Mouse (Mus musculus) liver, postnatal 0 days (tissue): Measurements from ENCODE around the gene Zfp334. TPM values are rescaled to one million over a fixed set of nuclear protein-coding genes. Genes with fewer than 3 reads are reported as not detected.

Source experiments
- ATAC-seq: fragments of 200-750 bp; cut with Nextera tagmentation; 2 replicates; pipeline ENCODE4 v1.8.0; 2017; ENCODE audit warnings: mild to moderate bottlenecking, moderate library complexity
- DNase-seq: peaks from one replicate; pipeline ENCODE4 v3.0.0-alpha.2; 2016
- H3K27ac ChIP-seq: fragments of 300-500 bp; sonication (generic); 2 replicates; pipeline ENCODE4 v1.5.1; 2014; ENCODE audit warnings: antibody characterized with exemption, moderate library complexity, mild to moderate bottlenecking, low read depth
- H3K27me3 ChIP-seq: fragments of 300-500 bp; sonication (generic); 2 replicates; pipeline ENCODE4 v1.6.1; 2014; ENCODE audit warnings: low read length, control low read depth, mixed read lengths; ENCODE audit not compliant: insufficient read depth
- H3K36me3 ChIP-seq: fragments of 300-500 bp; sonication (generic); replicated peaks from 2 replicates; pipeline ENCODE4 v1.6.1; 2014; ENCODE audit warnings: mild to moderate bottlenecking, control low read depth, low read length, moderate library complexity, mixed read lengths; ENCODE audit not compliant: insufficient read depth
- H3K4me1 ChIP-seq: fragments of 300-500 bp; sonication (generic); 2 replicates; pipeline ENCODE4 v1.6.1; 2014; ENCODE audit warnings: antibody characterized with exemption, mild to moderate bottlenecking, control low read depth; ENCODE audit not compliant: insufficient read depth
- H3K4me2 ChIP-seq: fragments of 300-500 bp; sonication (generic); 2 replicates; pipeline ENCODE4 v1.6.1; 2014; ENCODE audit warnings: low read depth, mild to moderate bottlenecking, low read length, moderate library complexity, mixed read lengths
- H3K4me3 ChIP-seq: fragments of 300-500 bp; sonication (generic); 2 replicates; pipeline ENCODE4 v1.5.1; 2014; ENCODE audit warnings: low read depth, low read length
- H3K9ac ChIP-seq: fragments of 300-500 bp; sonication (generic); replicated peaks from 2 replicates; pipeline ENCODE4 v1.6.1; 2014; ENCODE audit warnings: mild to moderate bottlenecking, moderate library complexity
- H3K9me3 ChIP-seq: fragments of 300-500 bp; sonication (generic); 2 replicates; pipeline ENCODE4 v1.6.1; 2016; ENCODE audit warnings: mild to moderate bottlenecking, control low read depth, low read length, mixed read lengths
- CTCF ChIP-seq: sonication (generic); IDR thresholded peaks from 2 replicates; pipeline ENCODE4 v1.5.1; 2016; ENCODE audit warnings: antibody characterized with exemption, low read depth
- EP300 ChIP-seq: IDR thresholded peaks from 2 replicates; pipeline ENCODE4 v1.6.1; 2016; ENCODE audit warnings: antibody characterized with exemption, low read depth, mild to moderate bottlenecking
- WGBS: fragments of 180-500 bp; shearing (Covaris S2); extraction: QIAGEN DNeasy Blood & Tissue Kit; methylation state at CpG from one replicate; pipeline ENCODE4 v1.1.7; 2014; ENCODE audit not compliant: insufficient replicate concordance; 5-methylcytosine and 5-hydroxymethylcytosine counted together
- polyA plus RNA-seq: library from polyadenylated mRNA; unstranded; fragments of >200 nt; fragmentation: Nextera tagmentation; extraction: Ambion mirVana; gene quantifications from 2 replicates; pipeline ENCODE4 v1.2.1, GENCODE M21; 2015

The Zfp334 gene
- polyA plus RNA-seq, 1 experiment from 2014 or later: 1.5 TPM

DNA sequence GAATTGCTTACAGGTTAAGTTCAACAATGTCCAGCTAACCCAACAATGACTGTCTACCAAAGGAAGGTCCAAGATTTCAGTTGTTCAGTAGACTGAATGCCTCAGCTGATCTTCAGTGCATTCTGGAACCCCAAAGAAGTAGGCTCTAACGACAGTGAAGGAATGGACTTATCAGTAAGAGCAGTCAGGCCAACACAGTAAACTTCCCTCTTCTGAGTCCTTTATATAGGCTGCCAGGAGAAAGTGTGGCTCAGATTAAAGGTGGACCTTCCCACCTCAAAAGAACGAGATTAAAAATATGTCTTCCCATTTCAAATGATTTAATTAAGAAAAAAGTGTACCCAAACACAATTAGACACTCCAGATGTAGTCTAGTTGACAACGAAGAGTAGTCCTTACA, 17.7 kb downstream of the Zfp334 start:
- no peak overlapping the region for H3K4me2 ChIP-seq
- ATAC-seq: no peak
- H3K4me1 ChIP-seq: peaks cover 8% of the 10 kb centered on the region
- TF ChIP-seq EP300: no peak
- TF ChIP-seq CTCF: no peak
- no peaks in the 10 kb centered on the region for H3K9me3 ChIP-seq
- H3K4me3 ChIP-seq: no peak overlapping the region
- H3K36me3 ChIP-seq: no peaks in the 10 kb centered on the region
- 50% methylated on average over 3 of the region's 3 CpGs for WGBS
- H3K27me3 ChIP-seq: peaks cover 10% of the 10 kb centered on the region; the same call in 1 of the 2 replicates
- no peak for DNase-seq
- H3K9ac ChIP-seq: no peak overlapping the region
- H3K27ac ChIP-seq: no peak overlapping the region

DNA sequence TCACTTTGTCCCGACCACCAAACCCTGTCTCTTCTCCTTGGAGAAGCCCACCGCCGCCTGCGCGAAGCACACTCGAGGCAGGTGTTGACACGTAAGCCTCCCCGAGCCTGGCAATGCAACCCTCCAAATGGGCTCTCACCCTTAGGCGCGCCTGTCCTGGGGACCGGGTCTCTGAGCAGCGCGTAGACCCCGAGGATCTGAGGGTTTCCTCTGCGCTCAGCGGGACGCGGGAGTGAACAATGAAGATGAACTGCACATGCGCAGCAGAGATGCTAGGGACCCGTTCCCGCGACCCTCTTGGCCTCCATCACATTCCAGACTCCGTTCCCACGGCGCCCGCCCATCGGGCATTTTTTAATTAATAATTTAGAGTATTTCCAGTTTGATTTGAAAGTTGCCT, 19.6 kb downstream of the Zfp334 start, which contains the start of gene Zfp663:
Gene Zfp663 (minus strand): TSS at position 234 of the 400 bp plus-strand sequence.
- TF ChIP-seq CTCF: no peak
- TF ChIP-seq EP300: no peak
- Histone ChIP-seq H3K27ac (no peak within 1 kb of the TSS), H3K27me3 (peaks cover 10% of the 10 kb centered on the region; the same call in 1 of the 2 replicates), H3K4me2 (peak within 1 kb of the TSS; percentile 57), H3K4me3 (peak within 1 kb of the TSS; percentile 14; the same call in 1 of the 2 replicates), H3K36me3 (no peaks in the 10 kb centered on the region), H3K9me3 (no peaks in the 10 kb centered on the region), H3K4me1 (peaks cover 8% of the 10 kb centered on the region), H3K9ac (no peak within 1 kb of the TSS)
- 6% methylated on average over 27 of the region's 27 CpGs for WGBS
- no peak for DNase-seq
- ATAC-seq: no peak

DNA sequence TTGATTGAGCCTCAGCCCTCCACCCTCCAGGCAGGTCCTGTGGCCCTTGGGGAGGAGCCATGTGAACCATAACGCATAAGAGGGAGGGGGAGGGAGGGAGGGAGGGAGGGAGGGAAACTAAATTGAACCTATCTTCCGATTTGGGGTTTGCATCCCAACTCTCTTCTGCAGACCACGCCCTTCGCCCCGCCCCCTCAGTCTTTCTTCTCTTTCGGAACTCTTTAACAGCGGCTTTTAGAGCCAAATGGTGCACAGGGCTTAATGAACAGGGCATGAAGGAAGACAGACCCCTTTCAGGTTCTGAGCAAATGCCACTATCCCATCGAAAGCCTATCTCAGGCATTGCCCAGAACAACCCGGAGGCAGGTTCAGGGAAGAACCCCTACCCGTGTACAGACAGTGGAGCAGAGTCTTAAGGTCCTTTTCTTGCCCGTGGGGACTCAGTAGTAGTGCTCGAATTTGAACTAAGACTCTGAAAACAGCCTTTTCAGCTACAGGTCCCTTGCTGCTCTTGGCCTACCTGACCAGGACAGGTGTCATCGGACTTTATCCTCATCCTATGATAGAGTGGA, 20.1 kb downstream of the Zfp334 start:
- Histone ChIP-seq H3K27me3 (peaks cover 10% of the 10 kb centered on the region; the same call in 1 of the 2 replicates), H3K9me3 (no peaks in the 10 kb centered on the region), H3K36me3 (no peaks in the 10 kb centered on the region), H3K4me3 (peak overlapping the region; percentile 14; the same call in 1 of the 2 replicates), H3K9ac (no peak overlapping the region), H3K4me1 (peaks cover 8% of the 10 kb centered on the region), H3K27ac (no peak overlapping the region), H3K4me2 (peak overlapping the region; percentile 57)
- no peak for ATAC-seq
- TF ChIP-seq EP300: no peak
- no peak for TF ChIP-seq CTCF
- WGBS: 1% methylated on average over 13 of the region's 13 CpGs
- DNase-seq: peak; percentile 45

GRCm38 (mm10) chr2:165367047-165367520, 21.0 kb downstream of the Zfp334 start:
- ATAC-seq: peak; percentile 86
- Histone ChIP-seq H3K9me3 (no peaks in the 10 kb centered on the region), H3K27me3 (peaks cover 10% of the 10 kb centered on the region; the same call in 1 of the 2 replicates), H3K4me1 (peaks cover 8% of the 10 kb centered on the region), H3K9ac (no peak overlapping the region), H3K27ac (no peak overlapping the region), H3K36me3 (no peaks in the 10 kb centered on the region), H3K4me3 (no peak overlapping the region), H3K4me2 (peak overlapping the region; percentile 18; the same call in 1 of the 2 replicates)
- DNase-seq: peak; percentile 82
- no peak for TF ChIP-seq CTCF
- TF ChIP-seq EP300: no peak
- WGBS: 0% methylated on average over 5 of the region's 8 CpGs

DNA sequence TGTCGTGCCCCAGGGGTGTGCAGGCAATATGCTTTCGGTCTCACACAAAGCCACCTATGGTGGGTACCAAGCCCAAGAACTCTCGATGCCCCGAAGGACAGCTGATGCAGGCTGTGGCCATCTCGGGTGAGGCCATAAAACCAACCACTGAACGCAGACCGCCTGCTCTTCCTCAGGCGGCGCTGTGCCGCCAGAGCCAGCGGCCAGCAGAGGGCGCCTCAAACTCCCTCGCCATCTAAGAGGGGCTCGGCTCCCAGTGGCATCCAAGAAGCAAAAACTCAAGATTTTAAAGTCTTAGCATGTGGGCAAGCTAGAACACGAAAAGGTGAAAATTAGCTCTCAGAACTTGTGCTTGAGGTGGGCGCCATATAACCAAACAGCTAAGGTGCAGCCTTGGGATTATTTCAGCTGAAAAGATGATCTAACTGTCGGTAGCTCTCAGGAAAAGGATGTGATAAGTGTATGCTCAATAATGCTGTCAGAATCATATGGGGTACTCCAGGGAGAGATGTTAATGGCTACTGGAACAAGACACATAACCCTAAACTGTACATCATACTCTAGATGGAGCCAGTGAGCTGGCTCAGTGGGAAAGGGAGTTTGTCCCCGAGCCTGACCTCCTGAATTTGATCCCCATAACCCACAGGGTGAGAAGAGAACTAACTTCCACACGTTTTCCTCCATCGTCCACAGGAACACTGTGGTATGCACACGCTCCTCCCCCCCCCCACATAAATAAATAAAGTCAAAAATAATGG, 23.5 kb downstream of the Zfp334 start:
- Histone ChIP-seq H3K27ac (no peak overlapping the region), H3K4me3 (no peak overlapping the region), H3K9me3 (no peaks in the 10 kb centered on the region), H3K27me3 (peaks cover 10% of the 10 kb centered on the region; the same call in 1 of the 2 replicates), H3K4me1 (peaks cover 8% of the 10 kb centered on the region), H3K4me2 (no peak overlapping the region), H3K36me3 (no peaks in the 10 kb centered on the region), H3K9ac (no peak overlapping the region)
- WGBS: 9% methylated on average over 21 of the region's 21 CpGs
- peak; percentile 67 for DNase-seq
- TF ChIP-seq EP300 (no peak), CTCF (peak; percentile 81)
- ATAC-seq: 0 out of 2 replicates have a peak, but pooled peaks have one; percentile 19

DNA sequence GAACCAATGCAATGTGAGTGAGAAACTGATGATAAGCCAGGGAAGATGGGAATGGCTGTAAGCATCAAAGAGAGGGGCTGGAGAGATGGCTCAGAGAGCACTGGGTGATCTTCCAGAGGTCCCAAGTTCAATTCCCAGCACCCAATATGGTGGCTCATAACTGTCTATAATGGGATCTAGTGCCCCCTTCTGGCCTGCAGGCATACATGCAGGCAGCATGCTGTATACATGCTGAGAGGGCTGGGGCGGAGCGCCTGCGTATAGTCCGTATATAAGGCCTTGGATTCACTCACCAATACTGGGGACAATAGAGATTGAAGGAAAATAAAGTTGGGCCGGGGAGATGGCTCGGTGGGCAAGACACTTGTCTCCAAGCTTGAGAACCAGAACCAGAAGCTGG, 24.8 kb downstream of the Zfp334 start:
- no peak overlapping the region for H3K9ac ChIP-seq
- H3K9me3 ChIP-seq: no peaks in the 10 kb centered on the region
- no peak overlapping the region for H3K27ac ChIP-seq
- H3K4me2 ChIP-seq: no peak overlapping the region
- DNase-seq: no peak
- H3K4me3 ChIP-seq: no peak overlapping the region
- 69% methylated on average over 6 of the region's 6 CpGs for WGBS
- no peaks in the 10 kb centered on the region for H3K36me3 ChIP-seq
- no peak for TF ChIP-seq EP300
- peak; percentile 26; the same call in 1 of the 2 replicates for TF ChIP-seq CTCF
- H3K4me1 ChIP-seq: peaks cover 8% of the 10 kb centered on the region
- no peaks in the 10 kb centered on the region; the same call in 1 of the 2 replicates for H3K27me3 ChIP-seq
- no peak for ATAC-seq
